ENCODE assay signal across 19 mouse cellular contexts in the genomic region with DNA sequence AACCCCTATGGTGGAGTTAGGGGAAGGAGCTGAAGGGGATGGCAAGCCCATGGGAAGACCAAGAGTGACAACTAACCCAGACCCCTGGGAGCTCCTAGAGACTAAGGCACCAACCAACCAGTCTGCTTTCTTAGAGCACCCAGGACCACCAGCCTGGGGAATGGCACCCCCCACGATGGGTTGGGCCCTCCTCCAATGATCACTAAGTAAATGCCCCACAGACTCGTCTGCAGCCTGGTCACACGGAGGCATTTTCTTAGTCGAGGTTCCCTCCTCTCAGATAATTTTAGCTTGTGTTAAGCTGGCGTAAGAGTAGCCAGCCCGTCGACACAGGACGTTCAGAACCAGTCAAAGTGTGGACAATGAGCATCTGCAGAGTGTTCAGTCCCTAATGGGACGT. TPM values are rescaled to one million over a fixed set of nuclear protein-coding genes. Genes with fewer than 3 reads are reported as not detected.
A peak's percentile ranks its signal among the peaks of the same experiment; 100 is the strongest.
DNase-seq lines count a peak whose midpoint lies in the region.
"Had no signal": no experiment of that assay in that cellular context is flagged by ENCODE, and none has a peak within 500 bp of the region (broad histone marks: within the 10 kb centered on the region; RNA-seq: fewer than 3 reads in every experiment).

No protein-coding gene starts in this region.

- peak; percentile 73 for DNase-seq in heart, adult 11 months
- DNase-seq in heart, postnatal 25 days (ENCODE audit: low spot score) = no peak
- DNase-seq: adrenal gland, adult 2 months; adrenal gland, adult 8-10 months; adrenal gland, postnatal 10 days; adrenal gland, postnatal 14 days; adrenal gland, postnatal 25 days; adrenal gland, postnatal 36 days; B cell, adult 2 months; cerebellum, adult 11 months; cerebellum, adult 11-12 months; cerebellum, adult 18-20 months; cerebellum, adult 2 months had no signal

- intact Hi-C loops in heart, postnatal 25 days (cut with DNase I) = loop anchor here (5.0 kb wide), 1 partner anchor 133 kb away; a partner anchor contains a TSS

RNA-seq across cellular contexts. Expression of a gene that starts 11.5 kb away (rescaled TPM):
- total RNA-seq in heart, postnatal 25 days (2021) = not detected
- total RNA-seq: adrenal gland, adult 18-20 months; adrenal gland, adult 2 months; adrenal gland, adult 8-10 months; adrenal gland, postnatal 10 days; adrenal gland, postnatal 14 days; adrenal gland, postnatal 25 days; adrenal gland, postnatal 36 days; adrenal gland, postnatal 4 days; CH12.LX had no signal

RNA-seq across cellular contexts. Expression of a gene that starts 28.6 kb away (rescaled TPM):
- not detected for total RNA-seq in heart, postnatal 25 days (2021)
- total RNA-seq: CH12.LX, G1E, MEL had no signal

RNA-seq across cellular contexts. Expression of a gene that starts 44.1 kb away (rescaled TPM):
- total RNA-seq in heart, postnatal 25 days (2021) = not detected
- total RNA-seq: adrenal gland, adult 18-20 months; adrenal gland, adult 2 months; adrenal gland, adult 8-10 months; adrenal gland, postnatal 10 days; adrenal gland, postnatal 14 days; adrenal gland, postnatal 25 days; adrenal gland, postnatal 36 days; adrenal gland, postnatal 4 days; CH12.LX; ES-E14; G1E; MEL had no signal

RNA-seq across cellular contexts. Expression of a gene that starts 54.4 kb away (rescaled TPM):
- under 1 TPM; 0.50 to 0.57 TPM for total RNA-seq in heart, postnatal 25 days (2021)
